Mouse (Mus musculus): ENCODE results near the gene Zfp664.

DNA sequence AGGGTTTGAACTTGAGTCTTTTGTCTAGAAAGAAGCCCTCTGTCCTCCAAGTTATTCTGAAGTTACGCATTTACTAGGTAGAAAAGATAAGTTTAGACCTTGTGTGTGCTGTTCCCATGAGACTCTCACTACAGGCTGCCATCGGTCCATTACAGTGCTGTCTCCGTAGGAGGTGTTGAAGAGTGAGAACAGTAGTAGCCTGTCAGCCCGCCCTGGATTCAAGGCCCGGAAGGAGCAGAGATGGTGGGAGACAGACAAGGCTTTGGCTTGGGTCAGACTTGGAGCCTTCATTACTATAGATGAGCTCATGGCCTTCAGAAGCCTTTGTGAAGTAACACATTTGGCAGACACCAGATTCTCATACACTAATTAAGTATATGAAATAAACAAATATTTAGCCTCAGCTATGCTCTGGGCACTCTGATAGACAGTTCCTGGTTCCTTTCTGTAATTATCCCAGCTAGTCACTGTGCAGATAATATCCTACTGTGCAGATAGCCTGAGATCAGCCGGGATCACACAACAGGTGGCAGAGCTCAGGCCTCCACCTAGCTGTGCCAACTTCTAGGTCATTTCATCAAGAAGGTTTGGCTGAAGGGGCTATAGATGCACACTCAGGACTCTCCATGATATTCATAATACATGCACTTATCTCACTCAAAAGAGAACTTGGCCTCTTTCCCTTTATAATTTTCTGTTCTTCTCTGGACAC is 11.6 kb downstream of the Zfp664 start:
- TF ChIP-seq GATA1 (IDR thresholded peaks at IDR 0.05; ENCODE audit: low read length): no peak
- TF ChIP-seq TAL1 (IDR thresholded peaks at IDR 0.05; ENCODE audit: low read length): no peak
